Comparison of ENCODE assay signal across 8 mouse cellular contexts in genomic region chr17:15656881-15657607, GRCm38 (mm10). TPM values are rescaled to one million over a fixed set of nuclear protein-coding genes. Genes with fewer than 3 reads are reported as not detected.
DNase-seq lines count a peak whose midpoint lies in the region; ATAC-seq and TF ChIP-seq lines count a peak whose summit lies in the region.

No protein-coding gene starts in this region.

- H3K4me2 ChIP-seq in stomach, postnatal 0 days (replicated peaks; ENCODE audit: low read depth) = peak overlapping the region; percentile 9; the same call in 1 of the 2 replicates

- peak; percentile 91 for ATAC-seq in stomach, postnatal 0 days (ENCODE audit: low FRiP score, low TSS enrichment)

- H3K27ac ChIP-seq in stomach, postnatal 0 days (replicated peaks) = 0 out of 2 replicates have a peak overlapping the region, but pooled peaks have one; percentile 40

- no peaks in the 10 kb centered on the region for H3K27me3 ChIP-seq in stomach, postnatal 0 days (ENCODE audit: control insufficient read depth, insufficient read depth, low read length)

- no peaks in the 10 kb centered on the region for H3K4me1 ChIP-seq in stomach, postnatal 0 days (replicated peaks; ENCODE audit: control insufficient read depth, insufficient read depth)

- peak; percentile 8 for DNase-seq in gastrocnemius, postnatal 10 days
- DNase-seq in gastrocnemius, adult 18-20 months (ENCODE audit: low spot score) = no peak
- DNase-seq in heart, adult 18-20 months = peak; percentile 26 to 46
- DNase-seq in kidney, adult 9 months = peak; percentile 7
- peak; percentile 58 for DNase-seq in lung, postnatal 10 days
- peak; percentile 52 for DNase-seq in stomach, postnatal 0 days (ENCODE audit: low spot score)
- no peak for DNase-seq in natural killer cell, adult 2 months (ENCODE audit: low spot score in 2 of 2)
- no peak for DNase-seq in cerebellum, adult 8-10 months

- H3K9me3 ChIP-seq in stomach, postnatal 0 days (ENCODE audit: control insufficient read depth, low read length) = no peaks in the 10 kb centered on the region

- no peak overlapping the region for H3K4me3 ChIP-seq in stomach, postnatal 0 days (ENCODE audit: low read depth, low read length)

- no peak overlapping the region for H3K9ac ChIP-seq in stomach, postnatal 0 days (ENCODE audit: low read length)

- no peak for TF ChIP-seq EP300 in stomach, postnatal 0 days (optimal IDR thresholded peaks at IDR 0.05)

- 12% methylated on average over 6 of the region's 6 CpGs for WGBS in stomach, postnatal 0 days

- H3K36me3 ChIP-seq in stomach, postnatal 0 days (ENCODE audit: control insufficient read depth, insufficient read depth, low read length) = no peaks in the 10 kb centered on the region

- peak; percentile 43 for TF ChIP-seq CTCF in stomach, postnatal 0 days (IDR thresholded peaks at IDR 0.05; ENCODE audit: low read depth)

RNA-seq across cellular contexts. Expression of gene Chd1, which starts 47.7 kb away (rescaled TPM):
- 10 to 100 TPM; 16.2 to 21.9 TPM for total RNA-seq in gastrocnemius, postnatal 10 days (2021)
- 10 to 100 TPM; 12.0 to 14.7 TPM for total RNA-seq in gastrocnemius, adult 18-20 months (2021)
- total RNA-seq in heart, adult 18-20 months (2021) = 10 to 100 TPM; 19.5 to 20.0 TPM
- 13.0 and 13.4 TPM in 2 replicates for polyA plus RNA-seq in stomach, postnatal 0 days (2015; fragmentation: Nextera tagmentation; extraction: Ambion mirVana)

Comparison
In these comparisons a context has a peak if more than half of its experiments do, and no peak if none do; other contexts are left out.
1. DNase-seq: peak in gastrocnemius, postnatal 10 days (single experiment), heart, adult 18-20 months (2 of 2), kidney, adult 9 months (single experiment), lung, postnatal 10 days (single experiment) and stomach, postnatal 0 days (single experiment); none in gastrocnemius, adult 18-20 months (single experiment), natural killer cell, adult 2 months (0 of 2) and cerebellum, adult 8-10 months (single experiment).